Mouse (Mus musculus) kidney, postnatal 36 days (tissue): ENCODE measurements around the gene Rsbn1l.
"Not testable (repeated sequence)": the region's sequence is repeated elsewhere in the genome, so short reads cannot be mapped to it uniquely, and the experiment has no call there.

Experiments
- DNase-seq, 2 experiments: peaks; one replicate each; pipeline ENCODE4 v3.0.0; 2021 to 2022; ENCODE audit warnings: mixed read lengths in 2 of 2

The Rsbn1l gene

DNA sequence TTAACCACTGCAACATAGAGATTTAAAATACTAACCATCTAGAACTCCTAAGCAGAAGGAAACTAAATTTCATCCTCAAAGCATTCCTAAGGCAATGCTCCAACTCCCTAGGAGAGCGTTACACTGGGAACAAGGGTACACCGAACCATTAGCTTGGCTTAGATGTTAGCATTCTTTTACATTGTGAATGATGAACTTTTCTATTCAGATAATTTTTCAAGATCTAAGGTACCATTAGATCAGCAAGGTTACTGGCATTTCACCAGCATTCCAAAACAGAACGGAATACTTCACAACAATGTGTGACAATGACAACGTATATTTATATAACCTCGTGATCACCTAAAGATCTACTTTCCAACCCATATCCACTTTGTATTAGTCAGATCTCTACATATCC, 6.1 kb downstream of the Rsbn1l start:
- DNase-seq = no peak

DNA sequence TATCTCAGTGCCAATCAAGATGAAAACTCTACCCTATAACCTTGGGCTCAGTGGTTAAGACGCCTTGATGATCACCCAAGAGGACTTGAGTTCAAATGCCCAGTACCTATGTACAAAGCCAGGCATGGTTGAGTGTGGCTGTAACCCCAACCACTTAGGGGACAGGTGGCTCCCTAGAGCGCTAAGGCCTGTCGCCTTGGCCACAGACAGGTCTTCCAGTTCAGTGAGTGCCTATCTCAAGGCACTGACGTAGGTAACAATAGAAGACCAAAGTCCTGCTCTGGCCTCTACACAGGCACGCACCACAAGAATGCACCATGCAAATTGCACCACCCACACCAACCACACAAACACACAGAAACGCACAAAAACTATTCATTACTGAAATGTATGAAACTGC, 9.3 kb downstream of the Rsbn1l start:
- no peak for DNase-seq

DNA sequence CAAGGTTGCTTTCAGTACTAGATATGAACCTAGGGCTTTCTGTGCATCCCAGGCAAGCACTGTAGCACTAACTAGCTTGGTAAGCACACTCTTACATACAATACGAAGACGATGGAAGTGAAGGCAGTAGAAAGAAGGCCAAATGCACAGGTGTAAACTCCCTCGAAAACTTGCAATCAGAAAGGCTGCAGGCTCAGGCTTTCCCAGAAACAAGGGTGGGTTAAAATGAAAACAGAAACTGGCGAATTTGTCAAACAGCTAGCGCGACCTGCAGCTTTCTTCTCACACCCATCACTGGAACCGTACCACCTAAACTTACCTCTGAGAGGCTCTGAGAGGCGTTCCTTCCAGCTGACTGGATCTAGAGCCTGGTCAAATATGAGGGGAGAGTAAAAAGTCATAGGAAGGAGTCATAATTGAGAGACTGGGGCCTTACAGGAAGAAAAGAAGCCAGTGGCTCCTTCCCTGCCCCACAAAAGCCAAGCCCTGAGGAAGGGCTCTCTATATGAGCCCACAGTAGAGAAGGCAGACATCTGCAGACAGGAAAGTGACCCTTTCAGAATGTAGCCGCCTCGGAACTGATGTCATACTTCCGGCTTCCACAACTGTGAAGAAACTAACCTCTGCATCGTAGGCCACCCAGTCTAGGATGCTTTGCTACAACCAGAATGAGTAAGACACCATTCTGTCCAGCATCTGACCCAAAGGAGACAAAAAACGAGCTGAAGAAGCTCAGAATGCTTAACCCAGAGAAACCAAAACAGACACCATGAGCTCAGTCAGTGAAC, 11.0 kb downstream of the Rsbn1l start:
- peak; percentile 37 to 40 for DNase-seq

DNA sequence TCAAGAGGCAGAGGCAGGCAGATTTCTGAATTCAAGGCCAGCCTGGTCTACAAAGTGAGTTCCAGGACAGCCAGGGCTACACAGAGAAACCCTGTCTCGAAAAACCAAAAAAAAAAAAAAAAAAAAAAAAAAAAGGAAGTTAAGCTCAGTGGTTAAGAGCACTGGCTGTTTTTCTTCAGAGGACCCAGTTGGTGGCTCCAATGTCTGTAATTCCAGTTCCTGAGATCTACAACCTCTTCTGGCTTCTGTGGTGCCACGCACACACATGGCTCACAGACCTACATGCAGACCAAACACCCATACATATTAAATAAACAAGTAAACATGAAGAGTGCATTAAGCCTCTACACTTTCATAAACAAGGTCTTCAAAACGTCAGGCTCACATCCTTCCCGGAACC, 12.4 kb downstream of the Rsbn1l start:
- not testable (repeated sequence) for DNase-seq

DNA sequence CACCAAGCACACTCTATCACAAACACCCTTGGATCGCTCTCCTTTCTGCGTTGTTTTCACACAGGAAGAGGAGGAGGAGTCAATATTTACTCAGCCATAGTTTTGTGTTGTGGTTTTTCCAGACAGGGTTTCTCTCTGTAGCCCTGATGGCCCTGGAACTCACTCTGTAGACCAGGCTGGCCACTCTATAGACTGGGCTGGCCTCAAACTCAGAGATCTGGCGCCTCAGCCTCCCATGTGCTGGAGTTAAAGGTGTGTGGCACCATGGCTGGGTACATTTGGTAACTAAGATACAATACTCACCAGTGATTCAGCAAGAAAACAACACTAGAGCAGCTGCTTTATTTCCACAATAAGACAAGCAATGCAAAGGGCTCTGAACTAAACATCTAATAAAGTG, 13.7 kb downstream of the Rsbn1l start:
- DNase-seq = no peak

DNA sequence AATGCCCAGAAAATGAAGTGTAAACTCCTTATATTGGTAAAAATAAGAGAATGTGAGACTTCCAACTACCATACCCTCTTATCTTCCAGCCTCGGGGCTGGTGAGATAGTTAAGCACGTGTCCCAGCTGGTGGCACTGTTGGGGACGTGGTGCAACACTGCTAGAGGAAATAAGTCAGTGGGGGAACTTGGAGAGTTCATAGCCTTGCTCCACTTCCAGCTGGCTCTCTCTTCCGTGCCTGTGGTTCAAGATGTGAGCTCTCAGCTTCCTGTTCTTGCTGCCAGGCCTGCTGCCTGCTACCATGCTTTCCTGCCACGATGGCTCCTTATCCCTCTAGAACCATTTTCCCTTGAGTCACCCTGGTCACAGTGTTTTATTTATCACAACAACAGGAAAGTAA, 15.0 kb downstream of the Rsbn1l start:
- peak in 1 of 2 experiments; percentile 26 for DNase-seq

DNA sequence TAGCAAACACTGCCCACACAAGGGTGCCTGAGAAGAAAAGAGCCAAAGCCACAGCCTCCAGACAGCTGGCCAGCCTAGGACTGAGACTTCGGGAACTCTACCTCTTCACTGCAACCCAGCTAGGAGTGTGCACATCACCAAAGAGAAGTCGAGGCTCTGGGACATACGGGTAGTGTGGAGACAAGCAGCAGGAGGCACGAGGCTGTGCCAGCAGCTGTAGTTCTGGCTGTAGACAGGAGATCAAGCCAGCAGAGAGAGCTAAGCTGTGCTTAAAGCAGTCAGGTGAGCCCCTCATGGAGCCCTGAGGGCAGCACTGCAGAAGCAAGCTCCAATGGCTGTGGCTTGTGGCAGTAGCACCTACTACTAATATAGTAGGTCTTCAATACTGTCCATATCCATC, 15.5 kb downstream of the Rsbn1l start:
- DNase-seq = no peak

DNA sequence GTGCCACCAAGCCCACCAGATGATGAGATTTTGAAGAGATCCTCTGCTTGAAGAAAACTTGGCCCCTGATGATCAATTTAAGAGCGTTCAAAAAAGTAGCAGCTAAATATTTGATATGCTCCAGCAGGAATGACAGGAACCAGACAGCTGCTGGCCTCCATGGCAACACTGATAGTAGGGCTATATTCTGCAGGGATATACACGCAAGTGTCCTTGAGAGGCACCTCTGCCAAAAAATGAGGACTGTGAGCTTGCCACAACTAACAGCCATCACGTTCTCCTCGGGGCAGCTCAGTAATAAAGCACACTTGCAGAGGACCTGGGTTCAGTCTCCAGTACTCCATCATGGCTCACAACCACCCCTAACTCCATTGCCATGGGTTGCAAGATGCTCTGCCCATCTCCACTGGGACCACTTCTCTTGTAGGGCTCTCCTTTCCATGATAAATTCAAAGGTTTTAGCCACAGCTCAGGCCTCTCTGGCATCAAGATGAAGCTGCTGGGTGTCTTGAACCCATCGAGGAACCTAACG, 16.1 kb downstream of the Rsbn1l start:
- DNase-seq = no peak

DNA sequence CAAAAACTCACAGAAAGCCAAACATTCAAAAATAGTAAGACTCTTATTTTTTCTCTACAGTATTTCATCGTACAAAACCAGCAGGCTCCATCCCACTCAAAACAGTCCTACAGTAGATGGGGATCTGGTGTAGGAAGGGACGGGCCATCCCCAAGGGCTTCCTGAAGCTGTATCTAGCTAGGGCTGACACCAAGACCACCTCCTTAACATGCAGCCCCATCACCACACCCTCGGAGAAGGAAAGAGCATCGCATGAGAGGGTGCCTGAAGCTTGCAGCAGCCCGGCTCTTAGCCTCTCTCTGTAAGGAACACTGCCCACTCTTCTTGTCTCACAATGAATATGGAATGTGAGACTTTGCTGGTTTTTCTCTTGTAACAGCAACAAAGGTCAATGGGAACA, 17.7 kb downstream of the Rsbn1l start:
- no peak for DNase-seq

DNA sequence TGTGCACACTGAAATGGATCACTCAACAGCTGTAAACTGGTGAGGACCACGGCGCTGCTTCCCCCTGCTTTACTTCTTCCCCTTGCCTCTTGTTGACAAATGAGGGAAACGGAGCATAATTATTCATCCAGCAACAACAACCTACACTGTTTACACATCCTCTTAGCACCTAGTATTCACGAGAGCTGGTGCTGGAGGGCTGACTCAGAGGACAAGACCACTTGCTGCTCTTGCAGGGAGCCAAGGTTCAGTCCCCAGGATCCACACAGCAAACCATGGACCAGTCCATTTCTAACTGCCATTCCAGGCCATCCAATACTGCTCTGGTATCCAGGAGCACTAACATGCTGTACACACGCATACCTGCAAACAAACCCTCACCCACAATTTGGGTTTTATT, 20.3 kb downstream of the Rsbn1l start:
- DNase-seq = no peak

DNA sequence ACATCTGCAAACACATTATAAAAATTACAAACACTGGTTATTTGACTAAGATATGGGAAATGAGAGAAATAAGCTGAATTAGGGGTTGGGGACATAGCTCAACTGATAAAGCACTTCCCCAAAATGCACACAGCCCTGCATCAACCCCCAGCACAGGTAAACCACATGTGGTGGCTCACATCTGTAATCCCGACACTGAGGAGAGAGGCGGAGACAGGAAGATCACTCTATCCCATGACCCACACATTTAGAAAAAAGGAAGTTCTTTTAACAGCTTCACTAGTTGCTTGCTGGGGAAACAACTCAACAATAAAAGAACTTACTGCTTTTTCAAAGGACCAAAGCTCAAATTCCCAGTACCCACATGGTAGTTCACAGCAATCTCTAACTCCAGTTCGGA, 23.6 kb downstream of the Rsbn1l start:
- DNase-seq = no peak

DNA sequence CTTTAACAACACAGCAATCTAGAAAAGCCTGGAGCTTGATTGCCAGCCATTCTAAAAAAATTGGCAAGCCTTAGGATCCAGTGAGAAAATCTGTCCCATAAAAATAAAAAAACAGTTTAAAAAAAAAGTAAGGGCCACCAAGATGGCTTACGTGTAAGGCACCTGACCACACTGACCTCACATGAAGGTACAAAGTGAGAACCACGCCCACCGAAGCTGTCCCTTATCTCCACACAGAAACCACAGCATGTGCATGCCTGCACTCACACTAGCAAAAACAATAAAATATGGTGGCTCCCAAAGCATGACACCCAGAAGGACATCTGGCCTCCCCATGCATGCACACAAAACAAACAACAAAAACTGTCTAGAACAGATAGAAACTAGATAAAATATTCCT, 24.9 kb downstream of the Rsbn1l start:
- DNase-seq = no peak

DNA sequence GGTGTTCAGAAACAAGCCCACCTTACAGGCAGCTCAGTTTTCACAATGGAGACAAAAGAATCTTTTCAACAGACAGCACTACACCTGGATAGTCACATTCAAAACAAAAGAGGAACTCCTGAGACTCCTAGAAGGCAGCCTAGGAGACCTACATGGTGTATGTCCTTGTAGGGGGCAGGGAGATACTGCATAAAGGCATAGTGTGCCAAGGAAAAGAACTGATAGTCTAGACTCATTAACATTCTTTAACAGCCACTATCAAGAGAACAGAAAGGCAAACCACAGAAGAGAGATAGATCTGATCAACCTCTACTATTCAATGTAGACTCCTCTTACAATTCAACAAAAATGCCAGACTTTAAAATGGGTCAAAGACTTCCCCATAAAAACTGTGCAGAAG, 25.8 kb downstream of the Rsbn1l start:
- DNase-seq = no peak

DNA sequence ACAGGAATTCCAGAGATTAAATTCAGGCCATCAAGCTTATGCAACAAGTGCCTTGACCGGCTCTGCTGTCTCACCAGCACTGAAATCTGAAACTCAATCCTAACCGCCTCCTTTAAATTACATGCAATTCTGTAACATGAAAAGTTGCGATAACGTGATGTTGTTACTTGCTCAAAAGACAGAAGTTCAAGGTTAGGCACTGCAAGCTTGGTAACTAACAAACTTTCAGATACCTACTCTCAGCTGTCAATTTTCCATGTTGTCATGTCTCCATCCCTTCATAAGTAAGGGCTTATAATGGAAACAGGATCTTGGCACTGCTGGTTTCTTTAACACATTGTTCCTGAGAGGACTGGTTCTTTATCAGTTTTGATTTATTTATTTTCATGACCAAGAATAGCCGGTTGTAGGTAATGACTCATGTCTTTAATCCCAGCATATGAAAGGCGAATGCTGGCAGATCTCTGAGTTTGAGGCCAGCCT, 26.5 kb downstream of the Rsbn1l start:
- no peak for DNase-seq

DNA sequence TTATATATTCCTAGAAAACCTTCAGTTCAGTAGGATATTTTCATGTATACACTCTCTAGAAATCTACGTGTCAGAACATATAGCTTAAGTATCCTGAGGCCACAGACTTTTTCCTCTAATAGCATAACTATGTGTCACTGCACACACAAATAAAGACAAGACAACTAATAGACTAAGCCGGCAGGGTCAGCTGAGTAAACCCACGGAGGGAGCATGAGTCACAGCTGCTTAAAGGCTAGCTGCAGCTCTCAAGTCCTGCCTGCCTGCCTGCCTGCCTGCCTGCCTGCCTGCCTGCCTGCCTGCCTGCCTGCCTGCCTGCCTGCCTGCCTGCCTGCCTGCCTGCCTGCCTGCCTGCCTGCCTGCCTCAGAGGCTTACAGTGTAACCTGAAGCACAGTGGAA, 30.7 kb downstream of the Rsbn1l start:
- no peak for DNase-seq

DNA sequence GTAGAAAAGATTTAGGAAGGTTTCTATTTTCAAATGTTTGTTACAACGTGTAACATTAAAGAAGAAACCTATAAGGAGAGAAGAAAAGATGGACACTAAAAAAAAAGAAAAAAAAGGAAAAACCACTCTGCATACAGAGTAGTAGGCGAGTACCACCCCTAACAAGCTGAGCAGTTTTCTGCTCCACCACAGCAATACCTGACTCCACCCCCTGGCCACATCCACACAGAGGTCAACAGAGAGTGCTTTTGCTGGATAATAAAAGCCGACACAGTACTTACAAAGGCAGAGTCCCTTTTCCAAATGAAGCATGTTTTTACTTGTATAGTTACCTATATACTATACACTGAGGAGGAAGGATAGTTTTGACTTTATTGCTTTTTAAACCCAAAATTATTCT, 31.6 kb downstream of the Rsbn1l start:
- DNase-seq = peak in 1 of 2 experiments; percentile 36

DNA sequence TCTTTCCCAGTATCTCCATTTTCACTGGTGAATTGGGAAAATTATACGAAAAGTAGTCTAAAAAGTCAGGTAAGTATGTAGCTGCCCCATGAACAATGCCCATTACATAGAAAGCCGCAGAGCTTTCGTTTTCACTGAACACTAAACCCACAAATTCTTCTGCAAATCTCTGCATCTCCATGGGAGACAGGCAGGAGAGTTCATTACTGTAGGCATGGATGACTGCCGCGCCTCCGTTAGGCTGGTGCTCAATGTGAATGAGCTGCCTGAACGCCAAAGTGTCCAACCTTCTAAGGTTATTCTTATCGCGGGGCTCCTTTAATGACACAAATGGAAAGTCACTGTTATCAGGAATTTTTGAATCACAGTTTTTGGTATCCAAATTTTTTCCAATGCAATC, 36.6 kb downstream of the Rsbn1l start:
- DNase-seq = no peak

DNA sequence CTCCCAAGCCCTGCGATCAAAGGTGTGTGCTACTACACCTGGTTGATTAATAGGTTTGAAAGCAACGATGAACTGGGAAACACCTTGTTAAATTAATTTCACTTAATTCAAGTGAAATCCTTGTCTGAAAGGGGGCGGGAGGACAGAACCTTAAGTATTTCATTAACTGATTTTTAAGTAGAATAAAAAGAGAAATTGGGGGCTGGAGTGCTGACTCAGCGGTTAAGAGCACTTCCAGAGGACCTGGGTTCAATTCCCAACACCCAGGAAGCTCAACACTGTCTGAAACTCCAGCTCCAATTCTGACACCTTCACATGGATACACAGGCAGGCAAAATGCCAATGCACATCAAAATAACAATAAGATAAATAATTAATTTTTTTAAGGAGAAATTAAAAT, 37.2 kb downstream of the Rsbn1l start:
- DNase-seq = no peak

DNA sequence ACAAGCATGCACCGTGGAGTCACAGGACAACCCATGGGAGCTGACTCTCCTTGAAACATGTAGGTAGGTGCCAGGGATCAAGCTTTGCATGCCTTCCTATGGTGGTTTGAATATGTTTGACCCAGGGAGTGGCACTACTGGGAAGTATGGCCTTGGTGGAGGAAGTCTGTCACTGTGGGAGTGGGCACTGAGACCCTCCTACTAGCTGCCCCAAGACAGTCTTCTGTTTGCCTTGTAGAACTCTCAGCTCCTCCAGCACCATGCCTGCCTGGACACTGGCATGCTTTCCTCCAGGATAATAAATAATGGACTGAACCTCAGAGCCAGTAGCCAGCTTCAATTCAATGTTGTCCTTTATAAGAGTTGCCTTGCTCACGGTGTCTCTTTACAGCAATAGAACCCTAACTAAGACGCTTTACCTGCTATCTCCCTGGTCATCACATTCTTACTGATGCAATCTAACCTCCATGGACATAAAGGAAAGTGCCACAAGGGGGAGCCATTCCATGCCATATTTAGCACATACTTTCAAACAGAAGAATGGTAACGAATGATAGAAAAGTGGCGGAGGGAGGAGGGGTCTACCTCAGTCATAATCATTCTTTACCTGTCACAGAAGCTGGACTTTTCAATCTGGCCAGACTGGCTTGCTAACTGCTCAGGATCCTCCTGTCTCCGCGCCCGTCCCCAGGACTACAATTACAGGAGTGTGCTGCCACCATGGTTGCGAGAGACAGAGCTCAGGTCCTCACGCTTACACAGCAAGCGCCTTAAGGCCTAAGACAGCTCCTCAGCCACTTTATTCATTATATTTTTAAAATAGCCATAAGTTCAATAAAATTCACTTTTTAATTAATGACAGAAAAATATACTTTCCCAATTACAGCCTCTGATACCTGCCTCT, 42.6 kb downstream of the Rsbn1l start:
- peak; percentile 77 to 88 for DNase-seq

DNA sequence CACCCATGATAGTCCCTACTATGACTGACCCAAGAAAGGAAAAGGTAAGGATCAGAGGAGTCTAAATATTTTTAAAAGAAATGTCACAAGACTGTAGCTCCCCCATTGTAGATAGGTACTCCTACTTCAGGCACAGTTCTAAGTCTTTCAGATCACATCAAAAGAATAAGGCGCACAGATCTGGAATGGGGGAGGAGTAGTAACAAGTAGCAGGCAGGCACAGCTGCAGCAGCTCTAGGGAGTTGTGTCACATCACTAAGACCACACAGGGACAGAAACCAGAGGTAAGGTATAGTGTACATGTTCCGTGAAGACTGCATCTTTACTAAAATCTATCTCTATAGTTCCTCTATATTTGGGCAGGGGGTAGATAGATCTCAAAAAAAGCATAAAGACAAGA, 44.5 kb downstream of the Rsbn1l start:
- no peak for DNase-seq

DNA sequence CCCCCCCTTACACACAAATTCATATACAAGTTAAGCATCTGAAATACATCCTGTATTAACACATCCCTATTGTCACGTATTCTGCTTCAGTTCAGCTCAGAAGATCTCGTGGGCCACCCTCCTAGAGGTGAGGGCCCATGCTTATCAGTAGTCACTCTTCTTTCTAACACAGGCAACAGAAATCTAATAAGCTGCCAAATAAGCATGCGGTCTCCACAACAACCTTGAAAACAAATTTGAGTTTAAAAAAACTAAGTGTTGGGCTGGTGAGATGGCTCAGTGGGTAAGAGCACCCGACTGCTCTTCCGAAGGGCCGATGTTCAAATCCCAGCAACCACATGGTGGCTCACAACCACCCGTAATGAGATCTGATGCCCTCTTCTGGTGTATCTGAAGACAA, 50.0 kb downstream of the Rsbn1l start:
- no peak for DNase-seq

DNA sequence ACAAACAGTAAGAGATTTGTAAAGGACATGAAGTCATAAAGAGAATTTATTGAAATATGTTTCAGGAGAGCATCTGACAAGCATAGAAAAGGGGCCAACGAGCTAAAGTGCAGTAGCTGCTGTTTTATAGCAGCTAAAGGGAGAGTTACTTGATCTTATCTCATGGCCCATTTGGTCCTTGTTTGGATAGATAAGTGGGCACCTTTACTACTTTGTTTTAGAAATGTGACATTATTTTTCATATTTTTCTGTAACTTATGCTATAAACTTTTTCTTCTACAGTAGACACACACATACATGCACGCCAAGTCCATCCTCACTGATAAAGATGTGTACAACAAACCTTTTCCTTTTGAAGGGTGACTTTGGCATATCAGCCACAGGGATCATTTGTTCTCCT, 50.8 kb downstream of the Rsbn1l start:
- no peak for DNase-seq

DNA sequence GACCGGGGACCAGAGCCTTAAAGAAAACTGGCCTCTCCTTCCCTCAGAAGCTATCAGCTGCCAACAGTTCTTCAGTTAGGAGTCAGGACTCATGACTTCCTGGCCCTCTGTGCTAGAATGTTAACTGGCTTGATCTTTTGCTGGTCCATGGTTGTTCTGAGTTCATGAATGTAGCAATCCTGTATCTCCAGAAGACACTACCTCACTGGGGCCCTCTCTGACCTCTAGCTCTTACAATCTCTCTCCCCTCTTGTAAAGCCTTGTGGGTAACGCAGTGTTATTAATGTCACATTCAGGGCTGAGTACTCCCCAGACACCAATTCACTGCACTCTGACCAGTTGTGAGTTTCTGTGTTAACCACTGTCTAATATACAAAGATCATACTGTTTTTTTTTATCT, 51.6 kb downstream of the Rsbn1l start:
- DNase-seq = no peak
